Mouse (Mus musculus) ES-E14 (cell line): ENCODE results near the gene Kif18a. TPM values are rescaled to one million over a fixed set of nuclear protein-coding genes. Genes with fewer than 3 reads are reported as not detected.

ENCODE experiments used
- DNase-seq: peaks from one replicate; pipeline ENCODE4 v3.0.0-alpha.2; 2013; ENCODE audit warnings: low read depth, low spot score
- H3K27ac ChIP-seq: 2 replicates; pipeline ENCODE4 v1.5.1; 2012; ENCODE audit warnings: low read depth, mild to moderate bottlenecking, low read length, moderate library complexity, mixed read lengths; ENCODE audit not compliant: poor library complexity, insufficient read depth, severe bottlenecking
- H3K36me3 ChIP-seq: 2 replicates; pipeline ENCODE4 v1.6.1; 2012; ENCODE audit warnings: mild to moderate bottlenecking, low read length, moderate library complexity, mixed read lengths; ENCODE audit not compliant: control insufficient read depth, poor library complexity, insufficient read depth, severe bottlenecking
- H3K4me1 ChIP-seq, 2 experiments: fragments of 150-350 bp in 1 of 2; sonication (generic) in 1 of 2; 2 replicates each; pipeline ENCODE4 v1.6.1; 2012; ENCODE audit warnings: low read length in 2 of 2, mild to moderate bottlenecking in 1 of 2, mixed read lengths in 1 of 2; ENCODE audit not compliant: control insufficient read depth in 2 of 2, insufficient read depth in 2 of 2, poor library complexity in 1 of 2
- H3K4me3 ChIP-seq, 2 experiments: fragments of 150-350 bp in 1 of 2; sonication (generic) in 1 of 2; 2 replicates each; pipeline ENCODE4 v1.5.1; 2012; ENCODE audit warnings: low read length in 2 of 2, low read depth in 1 of 2, mild to moderate bottlenecking in 1 of 2, mixed read lengths in 1 of 2; ENCODE audit not compliant: insufficient read depth in 1 of 2, poor library complexity in 1 of 2, severe bottlenecking in 1 of 2
- H3K9ac ChIP-seq: 2 replicates; pipeline ENCODE4 v1.6.1; 2012; ENCODE audit warnings: low read depth, mild to moderate bottlenecking, low read length, mixed read lengths; ENCODE audit not compliant: poor library complexity, insufficient read depth, severe bottlenecking
- H3K9me3 ChIP-seq: fragments of 150-350 bp; sonication (generic); 2 replicates; pipeline ENCODE4 v1.6.1; 2012; ENCODE audit warnings: low read depth, mild to moderate bottlenecking, low read length; ENCODE audit not compliant: control insufficient read depth, insufficient read depth
- CHD2 ChIP-seq: IDR thresholded peaks from 2 replicates; pipeline ENCODE4 v1.6.1; 2014; ENCODE audit warnings: mild to moderate bottlenecking, low read depth, low read length, inconsistent platforms
- HCFC1 ChIP-seq: IDR thresholded peaks from 2 replicates; pipeline ENCODE4 v1.6.1; 2012; ENCODE audit warnings: low read length, inconsistent platforms, borderline replicate concordance; ENCODE audit not compliant: insufficient read depth
- MAFK ChIP-seq: IDR thresholded peaks from 2 replicates; pipeline ENCODE4 v1.6.1; 2014; ENCODE audit warnings: mild to moderate bottlenecking, low read depth, low read length, inconsistent platforms; ENCODE audit not compliant: insufficient read depth
- ZC3H11A ChIP-seq: IDR thresholded peaks from 2 replicates; pipeline ENCODE4 v1.6.1; 2012; ENCODE audit warnings: low read depth, mild to moderate bottlenecking, inconsistent platforms, low read length, borderline replicate concordance
- ZNF384 ChIP-seq: IDR thresholded peaks from 2 replicates; pipeline ENCODE4 v1.6.1; 2012; ENCODE audit warnings: low read depth, low read length, inconsistent platforms
- in situ Hi-C, 2 experiments: fragments of 600-800 bp; cut with MboI; formaldehyde crosslinking; loops; one replicate each; pipeline ENCODE4 v1.15.1; 2025; ENCODE audit warnings: low sequenced_read_pairs in 2 of 2, inconsistent platforms in 1 of 2; ENCODE audit not compliant: unreplicated experiment in 2 of 2
- total RNA-seq: library from RNA; depleted of rRNA; stranded (reverse); fragments of 300-350 nt; gene quantifications from 2 replicates; pipeline ENCODE4 v1.2.3, GENCODE M21; 2012; rRNA removed

The Kif18a gene
- total RNA-seq = 22.5 and 26.9 TPM in 2 replicates

GRCm38 (mm10) chr2:109280600-109281340 is at the start of gene Kif18a, which contains the start of gene Mettl15:
Gene Kif18a, plus strand, starts transcription at chr2:109280738.
Gene Mettl15, minus strand, starts transcription at chr2:109280748.
- DNase-seq = peak; percentile 96
- no peaks in the 10 kb centered on the region for H3K36me3 ChIP-seq
- in situ Hi-C loops = no loop called here
- H3K9ac ChIP-seq = peak within 1 kb of the TSS; percentile 92
- H3K4me3 ChIP-seq = peak within 1 kb of the TSS; percentile 79 to 84
- H3K27ac ChIP-seq = peak within 1 kb of the TSS; percentile 90
- H3K4me1 ChIP-seq = peaks cover 0 to 2% of the 10 kb centered on the region in 2 experiments; a peak in 1 of 4 replicates
- TF ChIP-seq ZC3H11A (no peak), HCFC1 (0 out of 2 replicates have a peak, but pooled peaks have one; percentile 45)
- no peaks in the 10 kb centered on the region for H3K9me3 ChIP-seq

- no peak overlapping the region for H3K27ac ChIP-seq
- H3K9me3 ChIP-seq = no peaks in the 10 kb centered on the region
- no peaks in the 10 kb centered on the region for H3K36me3 ChIP-seq
- H3K4me1 ChIP-seq = no peaks in the 10 kb centered on the region
- in situ Hi-C loops = no loop called here
- no peak overlapping the region for H3K9ac ChIP-seq
- no peak for DNase-seq
- TF ChIP-seq ZC3H11A (no peak), ZNF384 (no peak), CHD2 (no peak), HCFC1 (no peak), MAFK (no peak)
- no peak overlapping the region for H3K4me3 ChIP-seq
Measured at GRCm38 (mm10) chr2:109233876-109234275, 46.7 kb upstream of the Kif18a start.

- no peak for DNase-seq
- Histone ChIP-seq H3K4me1 (no peaks in the 10 kb centered on the region), H3K9ac (no peak overlapping the region), H3K9me3 (no peaks in the 10 kb centered on the region), H3K4me3 (no peak overlapping the region), H3K36me3 (no peaks in the 10 kb centered on the region), H3K27ac (no peak overlapping the region)
- TF ChIP-seq ZNF384 (no peak), ZC3H11A (no peak), HCFC1 (no peak), MAFK (no peak), CHD2 (no peak)
- in situ Hi-C loops = no loop called here
Measured at GRCm38 (mm10) chr2:109235741-109236140, 44.8 kb upstream of the Kif18a start.

- no peaks in the 10 kb centered on the region for H3K36me3 ChIP-seq
- TF ChIP-seq ZNF384 (no peak), ZC3H11A (no peak), MAFK (no peak), HCFC1 (no peak), CHD2 (no peak)
- H3K4me1 ChIP-seq = no peaks in the 10 kb centered on the region
- no peaks in the 10 kb centered on the region for H3K9me3 ChIP-seq
- DNase-seq = no peak
- in situ Hi-C loops = no loop called here
- H3K9ac ChIP-seq = no peak overlapping the region
- H3K4me3 ChIP-seq = no peak overlapping the region
- no peak overlapping the region for H3K27ac ChIP-seq
Measured at GRCm38 (mm10) chr2:109241947-109242346, 38.6 kb upstream of the Kif18a start.
